Mouse (Mus musculus) CD4-positive, CD25-positive, alpha-beta regulatory T cell, adult 2 months (primary cell): ENCODE data around the gene Pde4b.

Source experiments
- DNase-seq: peaks from one replicate; pipeline ENCODE4 v3.0.0-alpha.2; 2012; ENCODE audit warnings: low read depth, low spot score

Gene Pde4b

GRCm38 (mm10) chr4:102398512-102398911 lies 311.2 kb downstream of the Pde4b start:
- no peak for DNase-seq

- DNase-seq = no peak
Observed at GRCm38 (mm10) chr4:102406848-102407247, 319.5 kb downstream of the Pde4b start.

GRCm38 (mm10) chr4:102408132-102408531 lies 320.8 kb downstream of the Pde4b start:
- no peak for DNase-seq

- no peak for DNase-seq
Observed at GRCm38 (mm10) chr4:102408938-102409337, 321.6 kb downstream of the Pde4b start.

GRCm38 (mm10) chr4:102413101-102413500 lies 325.8 kb downstream of the Pde4b start:
- no peak for DNase-seq

- DNase-seq = no peak
Observed at GRCm38 (mm10) chr4:102413794-102414193, 326.5 kb downstream of the Pde4b start.

GRCm38 (mm10) chr4:102414610-102415009 lies 327.3 kb downstream of the Pde4b start:
- no peak for DNase-seq

GRCm38 (mm10) chr4:102420794-102421397 lies 333.6 kb downstream of the Pde4b start:
- DNase-seq = no peak

- DNase-seq = no peak
Observed at GRCm38 (mm10) chr4:102421398-102421859, 334.1 kb downstream of the Pde4b start.

- no peak for DNase-seq
Observed at GRCm38 (mm10) chr4:102424104-102424503, 336.8 kb downstream of the Pde4b start.

- no peak for DNase-seq
Observed at GRCm38 (mm10) chr4:102425422-102425821, 338.1 kb downstream of the Pde4b start.

- DNase-seq = no peak
Observed at GRCm38 (mm10) chr4:102429730-102430341, 342.5 kb downstream of the Pde4b start.

- DNase-seq = no peak
Observed at GRCm38 (mm10) chr4:102432040-102432782, 344.9 kb downstream of the Pde4b start.

- no peak for DNase-seq
Observed at GRCm38 (mm10) chr4:102439401-102440118, 352.2 kb downstream of the Pde4b start.

- no peak for DNase-seq
Observed at GRCm38 (mm10) chr4:102440119-102440481, 352.8 kb downstream of the Pde4b start.

- DNase-seq = no peak
Observed at GRCm38 (mm10) chr4:102443533-102443932, 356.2 kb downstream of the Pde4b start.

- no peak for DNase-seq
Observed at GRCm38 (mm10) chr4:102444501-102444900, 357.2 kb downstream of the Pde4b start.

- no peak for DNase-seq
Observed at GRCm38 (mm10) chr4:102446160-102446945, 359.0 kb downstream of the Pde4b start.

GRCm38 (mm10) chr4:102456426-102456825 lies 369.1 kb downstream of the Pde4b start:
- no peak for DNase-seq

- no peak for DNase-seq
Observed at GRCm38 (mm10) chr4:102459216-102459999, 372.1 kb downstream of the Pde4b start.

- no peak for DNase-seq
Observed at GRCm38 (mm10) chr4:102478104-102478503, 390.8 kb downstream of the Pde4b start.
